Mouse (Mus musculus) stomach, postnatal 0 days (tissue): ENCODE data around the gene Wtip.

Experiments
- CTCF ChIP-seq: IDR thresholded peaks from 2 replicates; pipeline ENCODE4 v1.5.1; 2016; ENCODE audit warnings: antibody characterized with exemption, low read depth, mild to moderate bottlenecking, moderate library complexity
- EP300 ChIP-seq: optimal IDR thresholded peaks from 2 replicates; pipeline ENCODE3; 2016; ENCODE audit warnings: antibody characterized with exemption

GRCm38 (mm10) chr7:34141123-34141522, 8.1 kb upstream of the Wtip start:
- TF ChIP-seq CTCF = no peak
- no peak for TF ChIP-seq EP300
